Mouse (Mus musculus) MEL (cell line): ENCODE measurements around the gene Ube2cbp. TPM values are rescaled to one million over a fixed set of nuclear protein-coding genes. Genes with fewer than 3 reads are reported as not detected.

Source experiments
- DNase-seq: peaks from one replicate; pipeline ENCODE4 v3.0.0; 2011; ENCODE audit warnings: low read depth, low spot score
- H3K27ac ChIP-seq: 2 replicates; pipeline ENCODE4 v1.5.1; 2012; ENCODE audit warnings: low read depth, mild to moderate bottlenecking, control low read depth, low read length, moderate library complexity; ENCODE audit not compliant: control insufficient read depth
- H3K27me3 ChIP-seq, 2 experiments: fragments of 150-350 bp in 1 of 2; sonication (generic) in 1 of 2; 2 replicates each; pipeline ENCODE4 v1.6.1; 2012; ENCODE audit warnings: low read length in 2 of 2, mild to moderate bottlenecking in 2 of 2, improper control_type of control experiment in 1 of 2, moderate library complexity in 1 of 2; ENCODE audit not compliant: insufficient read depth in 2 of 2, control insufficient read depth in 1 of 2
- H3K36me3 ChIP-seq, 2 experiments: 2 replicates each; pipeline ENCODE4 v1.6.1; 2012 to 2014; ENCODE audit warnings: low read length in 2 of 2, improper control_type of control experiment in 1 of 2, inconsistent platforms in 1 of 2, mild to moderate bottlenecking in 1 of 2; ENCODE audit not compliant: insufficient read depth in 2 of 2, control insufficient read depth in 1 of 2
- H3K4me1 ChIP-seq, 2 experiments: fragments of 150-350 bp in 1 of 2; sonication (generic) in 1 of 2; 2 replicates each; pipeline ENCODE4 v1.6.1; 2012; ENCODE audit warnings: low read length in 2 of 2, improper control_type of control experiment in 1 of 2, mild to moderate bottlenecking in 1 of 2; ENCODE audit not compliant: insufficient read depth in 2 of 2, control insufficient read depth in 1 of 2
- H3K4me3 ChIP-seq, 2 experiments: fragments of 150-350 bp in 1 of 2; sonication (generic) in 1 of 2; 2 replicates each; pipeline ENCODE4 v1.5.1; 2012; ENCODE audit warnings: low read depth in 2 of 2, low read length in 2 of 2, mild to moderate bottlenecking in 2 of 2, moderate library complexity in 2 of 2, control low read depth in 1 of 2, improper control_type of control experiment in 1 of 2; ENCODE audit not compliant: control insufficient read depth in 1 of 2, insufficient read depth in 1 of 2
- H3K79me2 ChIP-seq: 2 replicates; pipeline ENCODE4 v1.6.1; 2012; ENCODE audit warnings: mild to moderate bottlenecking, low read length, moderate library complexity; ENCODE audit not compliant: control insufficient read depth, poor library complexity, insufficient read depth
- H3K9ac ChIP-seq: 2 replicates; pipeline ENCODE4 v1.6.1; 2012; ENCODE audit warnings: low read depth, mild to moderate bottlenecking, control low read depth, low read length, moderate library complexity; ENCODE audit not compliant: control insufficient read depth, poor library complexity, severe bottlenecking
- H3K9me3 ChIP-seq: fragments of 150-350 bp; sonication (generic); replicated peaks from 2 replicates; pipeline ENCODE4 v1.6.1; 2012; ENCODE audit warnings: mild to moderate bottlenecking, low read length, improper control_type of control experiment, moderate library complexity; ENCODE audit not compliant: insufficient read depth
- CHD1 ChIP-seq: IDR thresholded peaks from 2 replicates; pipeline ENCODE4 v1.6.1; 2012; ENCODE audit warnings: low read depth, mild to moderate bottlenecking, inconsistent platforms, low read length, improper control_type of control experiment
- ELF1 ChIP-seq: IDR thresholded peaks from 2 replicates; pipeline ENCODE4 v1.6.1; 2014; ENCODE audit warnings: low read depth, mild to moderate bottlenecking, inconsistent platforms, low read length, improper control_type of control experiment, moderate library complexity
- GABPA ChIP-seq: IDR thresholded peaks from 2 replicates; pipeline ENCODE4 v1.6.1; 2012; ENCODE audit warnings: low read depth, mild to moderate bottlenecking, inconsistent platforms, low read length, improper control_type of control experiment, moderate library complexity
- GATA1 ChIP-seq: IDR thresholded peaks from 2 replicates; pipeline ENCODE4 v1.6.1; 2011; ENCODE audit warnings: low read depth, low read length, improper control_type of control experiment
- JUND ChIP-seq: IDR thresholded peaks from 2 replicates; pipeline ENCODE4 v1.6.1; 2011; ENCODE audit warnings: low read depth, mild to moderate bottlenecking, improper control_type of control experiment, low read length
- MAFK ChIP-seq: IDR thresholded peaks from 2 replicates; pipeline ENCODE4 v1.6.1; 2011; ENCODE audit warnings: low read depth, mild to moderate bottlenecking, low read length, improper control_type of control experiment, borderline replicate concordance
- MAX ChIP-seq: IDR thresholded peaks from 2 replicates; pipeline ENCODE4 v1.6.1; 2011; ENCODE audit warnings: low read length, improper control_type of control experiment
- MAZ ChIP-seq: IDR thresholded peaks from 2 replicates; pipeline ENCODE4 v1.6.1; 2012; ENCODE audit warnings: low read depth, mild to moderate bottlenecking, inconsistent platforms, low read length, improper control_type of control experiment
- MYB ChIP-seq: IDR thresholded peaks from 2 replicates; pipeline ENCODE4 v1.6.1; 2011; ENCODE audit warnings: mild to moderate bottlenecking, low read depth, low read length, improper control_type of control experiment
- NELFE ChIP-seq: IDR thresholded peaks from 2 replicates; pipeline ENCODE4 v1.6.1; 2011; ENCODE audit warnings: low read depth, low read length, improper control_type of control experiment
- NRF1 ChIP-seq: IDR thresholded peaks from 2 replicates; pipeline ENCODE4 v1.6.1; 2014; ENCODE audit warnings: low read depth, mild to moderate bottlenecking, inconsistent platforms, low read length, improper control_type of control experiment, moderate library complexity; ENCODE audit not compliant: poor library complexity, insufficient read depth, severe bottlenecking
- POLR2AphosphoS2 ChIP-seq: IDR thresholded peaks from 2 replicates; pipeline ENCODE4 v1.6.1; 2011; ENCODE audit warnings: low read length, improper control_type of control experiment
- TAL1 ChIP-seq: IDR thresholded peaks from 2 replicates; pipeline ENCODE4 v1.6.1; 2012; ENCODE audit warnings: mild to moderate bottlenecking, inconsistent platforms, low read length, moderate library complexity, mixed read lengths
- TBP ChIP-seq: IDR thresholded peaks from 2 replicates; pipeline ENCODE4 v1.8.0; 2011; ENCODE audit warnings: low read depth, low read length, improper control_type of control experiment
- UBTF ChIP-seq: IDR thresholded peaks from 2 replicates; pipeline ENCODE4 v1.6.1; 2012; ENCODE audit warnings: low read depth, mild to moderate bottlenecking, inconsistent platforms, low read length, improper control_type of control experiment, moderate library complexity, borderline replicate concordance; ENCODE audit not compliant: insufficient read depth
- USF1 ChIP-seq: IDR thresholded peaks from 2 replicates; pipeline ENCODE4 v1.6.1; 2014; ENCODE audit warnings: low read depth, mild to moderate bottlenecking, inconsistent platforms, low read length, improper control_type of control experiment, moderate library complexity
- USF2 ChIP-seq, 2 experiments: IDR thresholded peaks; 2 replicates each; pipeline ENCODE4 v1.6.1; 2011 to 2012; ENCODE audit warnings: improper control_type of control experiment in 2 of 2, low read length in 2 of 2, borderline replicate concordance in 1 of 2, inconsistent platforms in 1 of 2, low read depth in 1 of 2, mild to moderate bottlenecking in 1 of 2; ENCODE audit not compliant: insufficient read depth in 1 of 2
- ZKSCAN1 ChIP-seq: IDR thresholded peaks from 2 replicates; pipeline ENCODE4 v1.6.1; 2012; ENCODE audit warnings: low read depth, mild to moderate bottlenecking, inconsistent platforms, low read length, improper control_type of control experiment, moderate library complexity
- polyA plus RNA-seq, 2 experiments: library from polyadenylated mRNA; stranded (reverse) in 1 of 2; unstranded in 1 of 2; fragments of >175 nt in 1 of 2; fragments of >200 nt in 1 of 2; gene quantifications; 2 replicates each; pipeline versions ENCODE4 v1.2.1 to v1.2.4; 2012; ENCODE audit warnings: low replicate concordance in 2 of 2, low read depth in 1 of 2; ENCODE audit not compliant: insufficient read length in 2 of 2, insufficient read depth in 1 of 2, missing spikeins in 1 of 2
- total RNA-seq: library from RNA; depleted of rRNA; stranded (reverse); fragments of 300-350 nt; gene quantifications from 2 replicates; pipeline ENCODE4 v1.2.3, GENCODE M21; 2012

The Ube2cbp gene
- total and polyA plus RNA-seq, 3 experiments = 6.4 to 7.2 TPM; not detected in 1

GRCm38 (mm10) chr9:86360536-86360935 lies 104.2 kb downstream of the Ube2cbp start:
- Histone ChIP-seq H3K79me2 (no peaks in the 10 kb centered on the region), H3K4me1 (no peaks in the 10 kb centered on the region), H3K9ac (no peak overlapping the region), H3K27ac (no peak overlapping the region), H3K4me3 (no peak overlapping the region), H3K36me3 (no peaks in the 10 kb centered on the region), H3K9me3 (no peaks in the 10 kb centered on the region), H3K27me3 (no peaks in the 10 kb centered on the region)
- no peak for DNase-seq
- TF ChIP-seq UBTF (no peak), USF2 (IDR thresholded peaks at IDR 0.05; ENCODE audit: borderline replicate concordance in 1 of 2, insufficient read depth in 1 of 2, low read depth in 1 of 2, low read length in 2 of 2) (no peak), USF1 (no peak), MAX (no peak), GABPA (no peak), MAFK (no peak)

- no peak for DNase-seq
- no peak overlapping the region for H3K4me3 ChIP-seq
- no peaks in the 10 kb centered on the region for H3K9me3 ChIP-seq
- no peak overlapping the region for H3K27ac ChIP-seq
- no peaks in the 10 kb centered on the region for H3K27me3 ChIP-seq
- H3K4me1 ChIP-seq = no peaks in the 10 kb centered on the region
- no peak overlapping the region for H3K9ac ChIP-seq
- H3K79me2 ChIP-seq = no peaks in the 10 kb centered on the region
- TF ChIP-seq GATA1 (no peak), MAZ (no peak), JUND (no peak), NRF1 (no peak)
- H3K36me3 ChIP-seq = no peaks in the 10 kb centered on the region
Observed at GRCm38 (mm10) chr9:86355851-86356250, 108.9 kb downstream of the Ube2cbp start.

GRCm38 (mm10) chr9:86351491-86351890 lies 113.3 kb downstream of the Ube2cbp start:
- Histone ChIP-seq H3K27me3 (no peaks in the 10 kb centered on the region), H3K9ac (no peak overlapping the region), H3K4me3 (no peak overlapping the region), H3K27ac (no peak overlapping the region), H3K79me2 (no peaks in the 10 kb centered on the region), H3K9me3 (no peaks in the 10 kb centered on the region), H3K4me1 (no peaks in the 10 kb centered on the region), H3K36me3 (no peaks in the 10 kb centered on the region)
- TF ChIP-seq NELFE (no peak), CHD1 (no peak), USF2 (IDR thresholded peaks at IDR 0.05; ENCODE audit: borderline replicate concordance in 1 of 2, insufficient read depth in 1 of 2, low read depth in 1 of 2, low read length in 2 of 2) (no peak), MYB (no peak), TAL1 (no peak), ZKSCAN1 (no peak), JUND (no peak), POLR2AphosphoS2 (no peak), TBP (no peak), NRF1 (no peak), GABPA (no peak), MAX (no peak), GATA1 (no peak), ELF1 (no peak)
- DNase-seq = no peak
